Mouse (Mus musculus) stomach, embryonic 15.5 days (tissue): ENCODE results near the gene Lcn9. TPM values are rescaled to one million over a fixed set of nuclear protein-coding genes. Genes with fewer than 3 reads are reported as not detected.
"Not testable (repeated sequence)": the region's sequence is repeated elsewhere in the genome, so short reads cannot be mapped to it uniquely, and the experiment has no call there.

Experiments used
- ATAC-seq: fragments of 200-750 bp; cut with Nextera tagmentation; 2 replicates; pipeline ENCODE4 v1.8.0; 2017; ENCODE audit warnings: low read depth, moderate number of reproducible peaks, moderate TSS enrichment; ENCODE audit not compliant: insufficient read depth, low FRiP score
- H3K27ac ChIP-seq: fragments of 300-500 bp; sonication (generic); 2 replicates; pipeline ENCODE4 v1.5.1; 2015; ENCODE audit warnings: mild to moderate bottlenecking, inconsistent platforms
- H3K27me3 ChIP-seq: fragments of 300-500 bp; sonication (generic); replicated peaks from 2 replicates; pipeline ENCODE4 v1.6.1; 2015; ENCODE audit warnings: inconsistent platforms
- H3K36me3 ChIP-seq: fragments of 300-500 bp; sonication (generic); 2 replicates; pipeline ENCODE4 v1.6.1; 2015; ENCODE audit warnings: inconsistent platforms
- H3K4me1 ChIP-seq: fragments of 300-500 bp; sonication (generic); 2 replicates; pipeline ENCODE4 v1.6.1; 2015; ENCODE audit warnings: inconsistent platforms
- H3K4me2 ChIP-seq: fragments of 300-500 bp; sonication (generic); 2 replicates; pipeline ENCODE4 v1.6.1; 2015; ENCODE audit warnings: mild to moderate bottlenecking, inconsistent platforms
- H3K4me3 ChIP-seq: fragments of 300-500 bp; sonication (generic); replicated peaks from 2 replicates; pipeline ENCODE4 v1.5.1; 2015; ENCODE audit warnings: inconsistent platforms
- H3K9ac ChIP-seq: fragments of 300-500 bp; sonication (generic); 2 replicates; pipeline ENCODE4 v1.6.1; 2015; ENCODE audit warnings: inconsistent platforms
- H3K9me3 ChIP-seq: fragments of 300-500 bp; sonication (generic); 2 replicates; pipeline ENCODE4 v1.6.1; 2016; ENCODE audit warnings: inconsistent platforms
- WGBS: fragments of 180-500 bp; shearing (Covaris S2); methylation state at CpG from one replicate; pipeline ENCODE4 v1.1.7; 2015; 5-methylcytosine and 5-hydroxymethylcytosine counted together
- polyA plus RNA-seq: library from polyadenylated mRNA; unstranded; fragments of >200 nt; fragmentation: Nextera tagmentation; extraction: Ambion mirVana; gene quantifications from 2 replicates; pipeline ENCODE4 v1.2.1, GENCODE M21; 2015

Gene Lcn9
- polyA plus RNA-seq, 1 experiment from 2014 or later: not detected

DNA sequence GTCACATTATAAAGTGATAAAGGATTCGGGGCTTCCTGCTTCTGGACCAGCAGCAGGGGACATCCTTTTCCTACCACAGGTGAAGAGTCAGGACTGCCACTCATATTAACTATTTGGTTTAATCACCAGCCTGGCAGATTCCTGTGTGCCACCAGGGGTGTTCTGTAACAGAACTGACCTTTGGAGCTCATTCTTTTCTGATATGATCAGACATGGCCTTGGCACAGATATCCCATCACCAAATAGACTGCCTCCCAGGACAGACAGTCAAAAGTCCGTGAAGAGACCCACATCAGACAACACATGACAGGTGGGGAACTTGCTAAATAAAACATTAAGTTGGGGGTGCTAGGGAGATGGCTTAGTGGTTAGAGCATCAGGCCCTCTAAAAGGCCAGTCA, 11.2 kb upstream of the Lcn9 start:
- no peak overlapping the region for H3K4me2 ChIP-seq
- ATAC-seq: no peak
- H3K4me3 ChIP-seq: no peak overlapping the region
- no peak overlapping the region for H3K9ac ChIP-seq
- no peaks in the 10 kb centered on the region for H3K4me1 ChIP-seq
- no peaks in the 10 kb centered on the region for H3K9me3 ChIP-seq
- no peaks in the 10 kb centered on the region for H3K36me3 ChIP-seq
- no peaks in the 10 kb centered on the region for H3K27me3 ChIP-seq
- no peak overlapping the region for H3K27ac ChIP-seq
- 64% methylated on average over 2 of the region's 2 CpGs for WGBS

DNA sequence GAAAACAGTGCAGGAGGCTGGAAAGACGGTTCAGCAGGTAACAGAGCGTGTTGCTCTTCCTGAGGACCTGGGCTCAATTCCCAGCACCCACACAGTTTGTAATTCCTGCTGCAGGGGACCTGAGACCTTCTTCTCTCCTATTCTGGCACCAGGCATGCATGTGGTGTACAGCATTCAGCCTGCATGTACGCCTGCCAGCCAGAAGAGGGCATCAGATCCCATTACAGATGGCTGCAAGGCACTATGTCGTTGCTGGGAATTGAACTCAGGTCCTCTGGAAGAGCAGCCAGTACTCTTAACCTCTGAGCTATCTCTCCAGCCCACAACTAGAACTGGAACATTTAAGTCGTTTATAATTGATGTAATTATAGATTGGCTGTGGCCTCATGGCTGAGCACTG, 9.6 kb upstream of the Lcn9 start:
- H3K9ac ChIP-seq: no peak overlapping the region
- H3K27ac ChIP-seq: no peak overlapping the region
- no peak overlapping the region for H3K4me3 ChIP-seq
- no peak for ATAC-seq
- no peak overlapping the region for H3K4me2 ChIP-seq
- H3K36me3 ChIP-seq: no peaks in the 10 kb centered on the region
- no peaks in the 10 kb centered on the region for H3K9me3 ChIP-seq
- WGBS: 77% methylated on average over 5 of the region's 5 CpGs
- no peaks in the 10 kb centered on the region for H3K27me3 ChIP-seq
- no peaks in the 10 kb centered on the region for H3K4me1 ChIP-seq

DNA sequence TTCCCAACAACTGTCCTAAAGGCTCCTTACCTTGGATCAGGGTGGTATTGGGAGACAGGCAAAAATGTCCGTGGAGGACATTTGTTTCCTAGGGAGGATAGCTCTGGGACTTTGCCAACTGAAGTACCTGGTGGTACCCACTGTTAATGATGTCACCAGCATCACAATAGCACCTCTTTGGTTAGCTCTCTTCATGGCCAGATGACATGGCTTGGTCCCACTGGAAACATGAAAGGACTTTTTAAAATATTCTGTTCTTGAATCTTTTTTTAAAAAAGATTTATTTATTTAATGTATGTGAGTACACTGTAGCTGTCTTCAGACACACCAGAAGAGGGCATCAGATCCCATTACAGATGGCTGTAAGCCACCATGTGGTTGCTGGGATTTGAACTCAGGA, 7.2 kb upstream of the Lcn9 start, which contains the start of gene Glt6d1:
Gene Glt6d1, minus strand, starts transcription at position 101 of the 400 bp plus-strand sequence.
- not testable (repeated sequence) for H3K36me3 ChIP-seq, H3K27me3 ChIP-seq, H3K4me1 ChIP-seq, H3K4me3 ChIP-seq, H3K27ac ChIP-seq, ATAC-seq, H3K4me2 ChIP-seq, H3K9me3 ChIP-seq, H3K9ac ChIP-seq
- WGBS: 77% methylated on average over 1 of the region's 1 CpGs

DNA sequence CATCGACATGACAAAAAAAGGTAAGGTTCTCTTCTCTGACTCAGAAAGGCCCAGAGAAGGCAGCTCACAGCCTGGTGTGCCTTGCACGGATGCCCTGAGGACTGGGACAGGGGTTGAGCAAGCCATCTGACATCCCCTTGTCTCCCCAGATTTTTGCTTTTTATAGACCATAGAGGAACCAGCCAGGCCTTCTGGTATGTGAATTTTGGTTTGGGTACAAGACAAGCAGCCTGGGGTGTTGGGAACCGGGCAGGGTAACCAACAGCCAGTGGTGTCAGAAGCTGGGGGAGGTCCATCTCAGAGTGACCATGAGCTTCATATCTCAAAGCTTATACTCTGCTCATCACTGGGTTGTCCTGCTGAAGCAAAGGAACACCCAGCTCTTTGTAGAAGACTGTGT, 1.8 kb downstream of the Lcn9 start:
- no peak overlapping the region for H3K4me2 ChIP-seq
- no peak overlapping the region for H3K9ac ChIP-seq
- WGBS: 83% methylated on average over 3 of the region's 3 CpGs
- no peak for ATAC-seq
- H3K27ac ChIP-seq: no peak overlapping the region
- H3K27me3 ChIP-seq: no peaks in the 10 kb centered on the region
- H3K4me1 ChIP-seq: no peaks in the 10 kb centered on the region
- H3K36me3 ChIP-seq: no peaks in the 10 kb centered on the region
- no peak overlapping the region for H3K4me3 ChIP-seq
- no peaks in the 10 kb centered on the region for H3K9me3 ChIP-seq

DNA sequence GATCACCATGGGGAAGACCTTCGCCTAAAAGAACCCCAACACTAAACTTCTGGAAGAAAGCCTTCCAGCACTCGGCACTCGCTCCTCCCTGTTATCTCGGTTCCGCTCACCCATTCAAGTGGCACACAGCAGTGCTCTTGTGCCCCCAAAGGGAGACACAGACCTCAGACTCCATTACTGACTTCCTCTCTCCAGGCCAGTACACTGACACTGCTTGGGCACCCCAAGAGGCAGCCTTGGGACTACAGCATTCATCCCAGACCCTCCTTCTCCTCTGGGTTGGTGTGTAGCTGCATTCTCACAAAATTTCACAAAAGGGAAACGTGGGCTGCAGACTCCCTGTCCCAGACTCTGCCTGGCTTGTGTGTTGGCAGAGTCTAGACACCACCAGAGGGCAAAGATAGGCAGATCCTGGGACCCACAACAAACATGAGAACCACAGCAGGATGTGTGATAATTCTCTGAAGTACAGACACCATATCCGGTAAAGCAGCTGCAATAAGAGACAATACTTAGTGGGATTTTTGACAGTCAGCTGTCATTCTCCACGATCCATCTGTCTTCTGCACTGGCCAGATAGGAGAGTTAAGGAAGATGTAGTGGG, 5.5 kb downstream of the Lcn9 start:
- Histone ChIP-seq H3K4me2 (no peak overlapping the region), H3K9me3 (no peaks in the 10 kb centered on the region), H3K4me3 (no peak overlapping the region), H3K4me1 (no peaks in the 10 kb centered on the region), H3K27me3 (no peaks in the 10 kb centered on the region), H3K27ac (no peak overlapping the region), H3K9ac (no peak overlapping the region), H3K36me3 (no peaks in the 10 kb centered on the region)
- 77% methylated on average over 8 of the region's 8 CpGs for WGBS
- ATAC-seq: no peak

DNA sequence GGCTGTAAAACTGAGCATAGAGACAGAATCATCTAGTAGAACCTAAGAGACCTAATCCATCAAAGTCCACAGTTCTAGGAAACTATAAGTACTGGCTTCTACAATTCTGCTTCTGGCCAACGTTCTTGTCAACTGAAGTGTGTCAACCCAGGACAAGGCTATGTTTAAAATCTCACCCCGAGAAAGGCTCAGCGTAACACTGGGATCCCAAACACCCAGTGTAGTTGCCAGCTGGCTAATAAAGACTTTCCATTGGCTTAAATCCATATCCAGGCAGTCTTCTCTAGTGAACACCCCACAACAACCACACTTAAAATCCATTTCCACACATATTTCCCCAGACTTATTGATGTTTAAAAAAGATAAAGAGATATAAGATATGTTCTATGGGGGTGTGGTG, 7.8 kb downstream of the Lcn9 start:
- ATAC-seq: no peak
- no peaks in the 10 kb centered on the region for H3K4me1 ChIP-seq
- no peaks in the 10 kb centered on the region for H3K9me3 ChIP-seq
- no peaks in the 10 kb centered on the region for H3K27me3 ChIP-seq
- no peaks in the 10 kb centered on the region for H3K36me3 ChIP-seq
- H3K27ac ChIP-seq: no peak overlapping the region
- 67% methylated on average over 3 of the region's 3 CpGs for WGBS
- no peak overlapping the region for H3K4me3 ChIP-seq
- no peak overlapping the region for H3K4me2 ChIP-seq
- H3K9ac ChIP-seq: no peak overlapping the region

DNA sequence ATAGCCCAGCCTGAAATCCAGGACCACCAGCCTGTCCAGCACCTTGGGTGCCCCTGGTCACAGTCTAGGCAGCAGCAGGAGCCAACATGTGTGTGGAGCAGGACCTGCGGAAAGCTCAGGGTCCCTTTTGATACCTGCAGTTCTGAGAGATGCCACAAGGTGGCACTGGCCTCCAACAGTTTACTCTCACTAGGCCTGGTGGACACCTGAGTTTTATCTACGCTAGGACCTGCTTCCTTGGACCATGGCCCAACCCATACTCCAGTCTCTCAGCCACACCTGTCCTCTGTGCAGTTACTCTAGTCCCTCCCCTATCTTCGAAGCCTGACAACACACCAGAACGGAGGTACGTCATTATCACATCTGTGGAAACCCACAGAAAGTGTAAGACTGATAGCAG, 13.3 kb downstream of the Lcn9 start:
- no peak; the same call in 1 of the 2 replicates for ATAC-seq
- H3K4me1 ChIP-seq: no peaks in the 10 kb centered on the region
- no peaks in the 10 kb centered on the region for H3K27me3 ChIP-seq
- 36% methylated on average over 5 of the region's 5 CpGs for WGBS
- no peak overlapping the region for H3K4me2 ChIP-seq
- H3K9me3 ChIP-seq: no peaks in the 10 kb centered on the region
- no peak overlapping the region for H3K27ac ChIP-seq
- H3K4me3 ChIP-seq: no peak overlapping the region
- H3K36me3 ChIP-seq: no peaks in the 10 kb centered on the region
- H3K9ac ChIP-seq: no peak overlapping the region

DNA sequence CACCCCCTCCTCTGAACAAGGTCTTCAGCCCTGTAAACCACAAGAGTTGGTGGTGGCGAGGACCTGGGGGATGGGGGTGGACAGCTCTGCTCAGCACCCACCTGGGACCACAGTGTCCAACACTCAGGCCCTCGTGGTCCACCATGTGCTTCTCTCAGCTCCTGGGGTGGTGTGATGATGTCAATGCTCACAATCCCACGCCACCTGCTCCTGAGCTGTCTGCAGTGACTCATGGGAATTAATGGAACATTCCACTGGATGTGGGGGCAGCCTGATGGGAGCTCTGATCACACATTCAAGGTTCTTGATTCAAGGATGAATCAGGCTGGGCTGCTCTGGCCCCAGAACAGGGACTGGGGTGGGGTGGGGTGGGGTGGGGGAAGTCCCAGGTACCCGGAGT, 19.2 kb downstream of the Lcn9 start:
- no peak overlapping the region for H3K27ac ChIP-seq
- H3K4me2 ChIP-seq: no peak overlapping the region
- no peak for ATAC-seq
- H3K4me3 ChIP-seq: no peak overlapping the region
- no peaks in the 10 kb centered on the region for H3K27me3 ChIP-seq
- H3K36me3 ChIP-seq: no peaks in the 10 kb centered on the region
- WGBS: 63% methylated on average over 4 of the region's 4 CpGs
- no peak overlapping the region for H3K9ac ChIP-seq
- no peaks in the 10 kb centered on the region for H3K9me3 ChIP-seq
- H3K4me1 ChIP-seq: no peaks in the 10 kb centered on the region

DNA sequence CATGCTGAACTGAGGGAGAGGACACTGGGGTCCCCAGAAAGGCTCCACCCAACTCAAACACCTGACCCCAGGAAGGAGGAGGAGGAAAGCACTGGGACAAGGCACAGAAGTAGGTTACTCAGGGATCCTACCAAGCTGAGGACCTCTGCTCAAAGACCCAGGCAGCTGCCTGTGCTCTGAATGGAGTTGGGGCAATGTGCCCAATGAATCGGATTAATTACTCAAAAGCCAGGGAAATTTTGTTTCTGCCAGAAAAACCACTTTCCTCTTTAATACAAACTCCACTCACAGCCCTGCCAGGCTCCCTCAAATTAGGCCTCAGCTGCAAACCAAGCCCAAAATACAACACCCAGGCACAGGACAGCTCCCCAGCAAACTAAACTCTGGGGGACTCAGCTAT, 19.8 kb downstream of the Lcn9 start:
- ATAC-seq: no peak
- Histone ChIP-seq H3K4me2 (no peak overlapping the region), H3K4me3 (no peak overlapping the region), H3K4me1 (no peaks in the 10 kb centered on the region), H3K9ac (no peak overlapping the region), H3K36me3 (no peaks in the 10 kb centered on the region), H3K9me3 (no peaks in the 10 kb centered on the region), H3K27me3 (no peaks in the 10 kb centered on the region), H3K27ac (no peak overlapping the region)
- WGBS: 71% methylated on average over 1 of the region's 1 CpGs

DNA sequence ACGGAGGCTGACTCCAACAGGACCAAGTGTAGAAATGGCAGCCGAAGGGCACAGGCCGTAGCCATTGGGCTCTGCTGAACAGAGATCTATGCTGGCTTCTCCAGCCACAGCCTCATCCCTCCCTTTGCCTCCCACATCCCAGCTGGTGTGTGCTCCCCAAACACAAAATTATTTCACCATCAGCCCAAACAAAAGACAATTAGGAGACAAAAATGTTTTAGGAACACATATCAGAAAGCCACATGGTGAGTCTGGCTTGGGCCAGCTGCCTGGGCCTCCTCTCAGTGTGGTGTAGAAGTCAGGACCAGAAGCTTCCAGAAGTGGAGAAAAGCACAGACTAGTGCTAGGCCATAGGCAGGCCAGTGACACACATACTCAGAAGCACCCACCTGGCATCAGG, 21.1 kb downstream of the Lcn9 start:
- Histone ChIP-seq H3K4me2 (no peak overlapping the region), H3K4me1 (no peaks in the 10 kb centered on the region), H3K4me3 (no peak overlapping the region), H3K27ac (no peak overlapping the region), H3K27me3 (no peaks in the 10 kb centered on the region), H3K36me3 (no peaks in the 10 kb centered on the region), H3K9ac (no peak overlapping the region), H3K9me3 (no peaks in the 10 kb centered on the region)
- WGBS: 80% methylated on average over 3 of the region's 3 CpGs
- ATAC-seq: no peak

DNA sequence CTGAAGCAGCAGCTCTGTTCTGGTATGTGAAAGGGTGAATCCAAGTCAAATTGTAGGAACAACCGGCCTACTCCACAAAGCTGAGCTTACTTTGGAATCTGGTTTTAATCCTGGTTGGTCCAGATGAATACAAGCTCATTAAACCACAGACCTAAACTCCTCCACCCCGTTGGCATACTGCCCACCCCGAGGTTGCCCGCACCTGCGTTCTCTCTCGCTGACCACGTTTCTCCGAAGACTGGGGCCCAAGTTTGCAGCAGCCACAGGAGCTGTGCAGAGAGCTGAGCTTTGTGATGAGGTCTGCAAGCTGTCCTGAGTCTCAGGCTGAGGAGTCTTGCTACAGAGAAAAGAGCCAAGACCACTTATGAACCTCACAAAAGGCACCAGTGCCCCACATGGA, 23.6 kb downstream of the Lcn9 start:
- Histone ChIP-seq H3K27me3 (no peaks in the 10 kb centered on the region), H3K36me3 (no peaks in the 10 kb centered on the region), H3K4me3 (no peak overlapping the region), H3K4me2 (no peak overlapping the region), H3K27ac (no peak overlapping the region), H3K4me1 (no peaks in the 10 kb centered on the region), H3K9ac (no peak overlapping the region), H3K9me3 (no peaks in the 10 kb centered on the region)
- ATAC-seq: no peak
- WGBS: 74% methylated on average over 8 of the region's 8 CpGs

DNA sequence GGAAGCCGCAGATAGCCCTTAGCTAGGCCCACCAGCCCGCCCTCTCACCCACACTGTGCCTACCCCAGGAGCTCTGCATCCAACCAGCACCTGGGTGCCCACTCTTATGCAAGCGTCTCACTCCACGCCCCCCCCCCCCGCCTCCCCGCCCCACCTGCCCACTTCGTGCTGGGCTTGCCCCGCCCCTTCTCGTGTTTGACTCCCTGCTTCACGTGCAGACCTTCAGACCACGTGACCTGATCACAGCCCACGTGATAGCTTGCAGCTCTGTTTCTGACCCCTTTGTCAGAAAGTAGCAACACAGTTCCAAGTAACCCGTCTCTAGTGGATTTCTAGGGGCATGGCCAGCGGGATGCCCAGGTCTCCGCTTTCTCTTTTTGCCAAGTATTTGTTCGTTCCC, 24.3 kb downstream of the Lcn9 start, which contains the start of gene Sohlh1:
Gene Sohlh1, minus strand, starts transcription at position 23 of the 400 bp plus-strand sequence.
- 72% methylated on average over 16 of the region's 16 CpGs for WGBS
- Histone ChIP-seq H3K9ac (no peak within 1 kb of the TSS), H3K27me3 (no peaks in the 10 kb centered on the region), H3K36me3 (no peaks in the 10 kb centered on the region), H3K4me2 (no peak within 1 kb of the TSS), H3K4me1 (no peaks in the 10 kb centered on the region), H3K9me3 (no peaks in the 10 kb centered on the region), H3K4me3 (no peak within 1 kb of the TSS), H3K27ac (no peak within 1 kb of the TSS)
- no peak for ATAC-seq

DNA sequence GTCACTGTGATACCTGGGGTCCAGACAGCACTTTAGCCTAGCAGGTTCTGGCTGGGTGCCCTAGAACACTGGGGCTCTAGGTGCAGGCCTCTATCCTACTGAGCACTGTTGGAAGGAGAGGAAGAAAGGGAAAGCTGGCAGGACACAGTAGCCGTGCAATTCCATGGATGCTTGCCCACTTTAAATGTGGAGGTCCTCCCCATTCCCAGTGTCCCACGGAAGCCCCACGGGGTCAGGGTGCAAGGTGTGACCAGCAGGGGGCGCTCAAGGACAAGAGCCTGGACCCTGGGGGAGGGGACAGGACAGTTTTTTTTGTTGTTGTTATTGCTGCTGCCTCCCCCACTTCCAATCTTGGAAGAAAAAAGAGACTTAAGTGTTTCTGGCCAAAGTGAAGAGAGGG, 27.4 kb downstream of the Lcn9 start:
- H3K4me1 ChIP-seq: no peaks in the 10 kb centered on the region
- H3K4me2 ChIP-seq: no peak overlapping the region
- H3K4me3 ChIP-seq: no peak overlapping the region
- H3K9ac ChIP-seq: no peak overlapping the region
- 16% methylated on average over 4 of the region's 4 CpGs for WGBS
- no peak overlapping the region for H3K27ac ChIP-seq
- no peaks in the 10 kb centered on the region for H3K9me3 ChIP-seq
- no peaks in the 10 kb centered on the region for H3K36me3 ChIP-seq
- no peaks in the 10 kb centered on the region for H3K27me3 ChIP-seq
- no peak for ATAC-seq
